Mouse (Mus musculus): ENCODE results near the gene Gsdma2. TPM values are rescaled to one million over a fixed set of nuclear protein-coding genes. Genes with fewer than 3 reads are reported as not detected.

The Gsdma2 gene
- polyA plus RNA-seq, 1 experiment from 2014 or later: 0.24 TPM

Other genes with a start within 250 kb of the Gsdma2 start
- gene Pgap3, start 246.3 kb upstream of the Gsdma2 start, polyA plus RNA-seq (2015; fragmentation: Nextera tagmentation; extraction: Ambion mirVana): 7.4 and 8.7 TPM in 2 replicates
- 10.4 and 10.9 TPM in 2 replicates for gene Erbb2, start 234.3 kb upstream of the Gsdma2 start, polyA plus RNA-seq (2015; fragmentation: Nextera tagmentation; extraction: Ambion mirVana)
- gene Mien1, start 207.8 kb upstream of the Gsdma2 start, polyA plus RNA-seq (2015; fragmentation: Nextera tagmentation; extraction: Ambion mirVana): 239 and 265 TPM in 2 replicates
- gene Grb7, start 200.4 kb upstream of the Gsdma2 start, polyA plus RNA-seq (2015; fragmentation: Nextera tagmentation; extraction: Ambion mirVana): 0.47 and 0.80 TPM in 2 replicates
- 0.31 TPM in 1 of 2 replicates, not detected in the other for gene Ikzf3, start 100.7 kb upstream of the Gsdma2 start, polyA plus RNA-seq (2015; fragmentation: Nextera tagmentation; extraction: Ambion mirVana)
- gene Zpbp2, start 95.7 kb upstream of the Gsdma2 start, polyA plus RNA-seq (2015; fragmentation: Nextera tagmentation; extraction: Ambion mirVana): 0.23 TPM in 1 of 2 replicates, not detected in the other
- 78.0 and 81.0 TPM in 2 replicates for gene Ormdl3, start 59.4 kb upstream of the Gsdma2 start, polyA plus RNA-seq (2015; fragmentation: Nextera tagmentation; extraction: Ambion mirVana)
- not detected in 2 replicates for gene Lrrc3c, start 48.5 kb upstream of the Gsdma2 start, polyA plus RNA-seq (2015; fragmentation: Nextera tagmentation; extraction: Ambion mirVana)
- 0.89 and 1.1 TPM in 2 replicates for gene Gm12355, start 21.1 kb upstream of the Gsdma2 start, polyA plus RNA-seq (2015; fragmentation: Nextera tagmentation; extraction: Ambion mirVana)
- gene Gsdma3, start 20.4 kb upstream of the Gsdma2 start, polyA plus RNA-seq (2015; fragmentation: Nextera tagmentation; extraction: Ambion mirVana): not detected in 2 replicates
- not detected in 2 replicates for gene Gsdma, start 17.6 kb downstream of the Gsdma2 start, polyA plus RNA-seq (2015; fragmentation: Nextera tagmentation; extraction: Ambion mirVana)
- 177 and 181 TPM in 2 replicates for gene Psmd3, start 35.8 kb downstream of the Gsdma2 start, polyA plus RNA-seq (2015; fragmentation: Nextera tagmentation; extraction: Ambion mirVana)
- not detected in 2 replicates for gene Csf3, start 54.5 kb downstream of the Gsdma2 start, polyA plus RNA-seq (2015; fragmentation: Nextera tagmentation; extraction: Ambion mirVana)
- gene Med24, start 82.7 kb downstream of the Gsdma2 start, polyA plus RNA-seq (2015; fragmentation: Nextera tagmentation; extraction: Ambion mirVana): 62.3 and 69.1 TPM in 2 replicates
- 89.5 and 94.4 TPM in 2 replicates for gene Thra, start 93.9 kb downstream of the Gsdma2 start, polyA plus RNA-seq (2015; fragmentation: Nextera tagmentation; extraction: Ambion mirVana)
- 3.4 and 3.6 TPM in 2 replicates for gene Nr1d1, start 128.6 kb downstream of the Gsdma2 start, polyA plus RNA-seq (2015; fragmentation: Nextera tagmentation; extraction: Ambion mirVana)
- 31.5 and 33.2 TPM in 2 replicates for gene Msl1, start 148.8 kb downstream of the Gsdma2 start, polyA plus RNA-seq (2015; fragmentation: Nextera tagmentation; extraction: Ambion mirVana)
- 55.1 and 57.7 TPM in 2 replicates for gene Casc3, start 158.1 kb downstream of the Gsdma2 start, polyA plus RNA-seq (2015; fragmentation: Nextera tagmentation; extraction: Ambion mirVana)
- gene Rapgefl1, start 190.0 kb downstream of the Gsdma2 start, polyA plus RNA-seq (2015; fragmentation: Nextera tagmentation; extraction: Ambion mirVana): 5.6 and 6.7 TPM in 2 replicates
- 4.3 and 4.6 TPM in 2 replicates for gene Wipf2, start 216.9 kb downstream of the Gsdma2 start, polyA plus RNA-seq (2015; fragmentation: Nextera tagmentation; extraction: Ambion mirVana)